Mouse (Mus musculus) left cerebral cortex, adult 18-20 months (tissue): ENCODE measurements around the gene Raver1. TPM values are rescaled to one million over a fixed set of nuclear protein-coding genes. Genes with fewer than 3 reads are reported as not detected.

Experiments used
- microRNA-seq, 2 experiments: library from miRNA; unstranded; fragments of <30 nt; microRNA quantifications; one replicate each; pipeline ENCODE4 v1.2.0; 2021
- total RNA-seq, 2 experiments: library from RNA; stranded (reverse); gene quantifications; 2 replicates each; pipeline ENCODE4 v1.2.3; 2021

The Raver1 gene
- total RNA-seq, 2 experiments from 2014 or later = 25.3 to 28.0 TPM

Small RNAs within 50 kb of the gene (microRNA-seq; reads per million reads assigned to microRNA genes)
- gene Mir1900 (0 reads per million in 2 experiments), gene Mir7082 (0.25 to 0.42 reads per million in 2 experiments)

Other genes starting within 250 kb of the Raver1 start
- 10 to 100 TPM; 68.5 to 85.5 TPM for gene A230050P20Rik, start 223.4 kb downstream of the Raver1 start, total RNA-seq
- 10 to 100 TPM in 1 of 2 experiments, 1 to 10 TPM in 1; 9.7 to 11.7 TPM for gene Angptl6, start 212.3 kb downstream of the Raver1 start, total RNA-seq
- gene Ppan, start 203.8 kb downstream of the Raver1 start, total RNA-seq = 10 to 100 TPM; 20.7 to 23.3 TPM
- gene Eif3g, start 193.4 kb downstream of the Raver1 start, total RNA-seq = 100 to 1,000 TPM; 133 to 134 TPM
- 10 to 100 TPM; 40.2 to 41.0 TPM for gene Dnmt1, start 132.1 kb downstream of the Raver1 start, total RNA-seq
- 1 to 10 TPM; 2.9 to 3.4 TPM for gene S1pr2, start 115.2 kb downstream of the Raver1 start, total RNA-seq
- gene Mrpl4, start 89.3 kb downstream of the Raver1 start, total RNA-seq = 10 to 100 TPM; 57.3 to 62.1 TPM
- 1 to 10 TPM; 2.3 to 2.9 TPM for gene Icam1, start 76.0 kb downstream of the Raver1 start, total RNA-seq
- gene Icam4, start 62.6 kb downstream of the Raver1 start, total RNA-seq = 1 to 10 TPM in 1 of 2 experiments, under 1 TPM in 1; 0.98 to 1.7 TPM
- gene Icam5, start 59.9 kb downstream of the Raver1 start, total RNA-seq = 100 to 1,000 TPM; 203 to 239 TPM
- gene Zglp1, start 24.9 kb downstream of the Raver1 start, total RNA-seq = not detected
- gene Gm49373, start 18.9 kb downstream of the Raver1 start, total RNA-seq = 1 to 10 TPM; 2.2 to 2.9 TPM
- 10 to 100 TPM; 61.3 to 65.4 TPM for gene Fdx1l, start 18.4 kb downstream of the Raver1 start, total RNA-seq
- gene Gm38431, start within 50 bp of the Raver1 start, total RNA-seq = 1 to 10 TPM; 1.6 to 1.8 TPM
- 10 to 100 TPM; 12.6 to 12.7 TPM for gene Tyk2, start 39.2 kb upstream of the Raver1 start, total RNA-seq
- 100 to 1,000 TPM; 153 to 154 TPM for gene Cdc37, start 58.0 kb upstream of the Raver1 start, total RNA-seq
- gene Pde4a, start 73.7 kb upstream of the Raver1 start, total RNA-seq = 10 to 100 TPM; 84.8 to 98.3 TPM
- gene Keap1, start 147.4 kb upstream of the Raver1 start, total RNA-seq = 10 to 100 TPM; 53.4 to 58.0 TPM
- 10 to 100 TPM in 1 of 2 experiments, 1 to 10 TPM in 1; 9.7 to 10.7 TPM for gene S1pr5, start 156.4 kb upstream of the Raver1 start, total RNA-seq
- gene Atg4d, start 173.3 kb upstream of the Raver1 start, total RNA-seq = 10 to 100 TPM; 46.4 to 49.9 TPM
- gene Kri1, start 196.0 kb upstream of the Raver1 start, total RNA-seq = 10 to 100 TPM; 36.8 to 38.5 TPM
- 10 to 100 TPM; 52.9 to 61.6 TPM for gene Cdkn2d, start 199.4 kb upstream of the Raver1 start, total RNA-seq
- 1 to 10 TPM; 1.6 TPM for gene Ap1m2, start 220.3 kb upstream of the Raver1 start, total RNA-seq
- gene Slc44a2, start 228.7 kb upstream of the Raver1 start, total RNA-seq = 10 to 100 TPM; 40.3 to 50.5 TPM